Mouse (Mus musculus) stomach, postnatal 0 days (tissue): ENCODE measurements around the gene Gm20509. TPM values are rescaled to one million over a fixed set of nuclear protein-coding genes. Genes with fewer than 3 reads are reported as not detected.
A peak's percentile ranks its signal among the peaks of the same experiment; 100 is the strongest.

ENCODE experiments used
- ATAC-seq: fragments of 200-750 bp; cut with Nextera tagmentation; 2 replicates; pipeline ENCODE4 v1.8.0; 2017; ENCODE audit not compliant: low FRiP score, low TSS enrichment
- DNase-seq: peaks from one replicate; pipeline ENCODE4 v3.0.0-alpha.2; 2016; ENCODE audit warnings: low spot score
- H3K27ac ChIP-seq: fragments of 300-500 bp; sonication (generic); replicated peaks from 2 replicates; pipeline ENCODE4 v1.5.1; 2014; ENCODE audit warnings: mild to moderate bottlenecking, control low read depth
- H3K27me3 ChIP-seq: fragments of 300-500 bp; sonication (generic); 2 replicates; pipeline ENCODE4 v1.6.1; 2014; ENCODE audit warnings: low read length; ENCODE audit not compliant: control insufficient read depth, insufficient read depth
- H3K36me3 ChIP-seq: fragments of 300-500 bp; sonication (generic); 2 replicates; pipeline ENCODE4 v1.6.1; 2014; ENCODE audit warnings: low read length, mixed read lengths; ENCODE audit not compliant: control insufficient read depth, insufficient read depth
- H3K4me1 ChIP-seq: fragments of 300-500 bp; sonication (generic); replicated peaks from 2 replicates; pipeline ENCODE4 v1.6.1; 2014; ENCODE audit warnings: antibody characterized with exemption; ENCODE audit not compliant: control insufficient read depth, insufficient read depth
- H3K4me2 ChIP-seq: fragments of 300-500 bp; sonication (generic); replicated peaks from 2 replicates; pipeline ENCODE4 v1.6.1; 2014; ENCODE audit warnings: low read depth, mild to moderate bottlenecking, control low read depth, moderate library complexity
- H3K4me3 ChIP-seq: fragments of 300-500 bp; sonication (generic); 2 replicates; pipeline ENCODE4 v1.5.1; 2014; ENCODE audit warnings: low read depth, low read length, control low read depth
- H3K9ac ChIP-seq: fragments of 300-500 bp; sonication (generic); 2 replicates; pipeline ENCODE4 v1.6.1; 2014; ENCODE audit warnings: mild to moderate bottlenecking, low read length, control low read depth, mixed read lengths
- H3K9me3 ChIP-seq: fragments of 300-500 bp; sonication (generic); 2 replicates; pipeline ENCODE4 v1.6.1; 2016; ENCODE audit warnings: low read length; ENCODE audit not compliant: control insufficient read depth
- CTCF ChIP-seq: IDR thresholded peaks from 2 replicates; pipeline ENCODE4 v1.5.1; 2016; ENCODE audit warnings: antibody characterized with exemption, low read depth, mild to moderate bottlenecking, moderate library complexity
- EP300 ChIP-seq: optimal IDR thresholded peaks from 2 replicates; pipeline ENCODE3; 2016; ENCODE audit warnings: antibody characterized with exemption
- WGBS: fragments of 180-500 bp; shearing (Covaris S2); extraction: QIAGEN DNeasy Blood & Tissue Kit; methylation state at CpG from one replicate; pipeline ENCODE4 v1.1.7; 2014; 5-methylcytosine and 5-hydroxymethylcytosine counted together
- polyA plus RNA-seq: library from polyadenylated mRNA; unstranded; fragments of >200 nt; fragmentation: Nextera tagmentation; extraction: Ambion mirVana; gene quantifications from 2 replicates; pipeline ENCODE4 v1.2.1, GENCODE M21; 2015

The Gm20509 gene
- polyA plus RNA-seq, 1 experiment from 2014 or later: not detected

- Histone ChIP-seq H3K4me3 (no peak overlapping the region), H3K27me3 (no peaks in the 10 kb centered on the region), H3K9ac (no peak overlapping the region), H3K27ac (no peak overlapping the region), H3K4me2 (no peak overlapping the region), H3K9me3 (no peaks in the 10 kb centered on the region), H3K36me3 (no peaks in the 10 kb centered on the region), H3K4me1 (no peaks in the 10 kb centered on the region)
- ATAC-seq: no peak
- DNase-seq: no peak
- no peak for TF ChIP-seq EP300
- peak; percentile 50 for TF ChIP-seq CTCF
- WGBS: 60% methylated on average over 9 of the region's 9 CpGs
These were observed 52.1 kb downstream of the Gm20509 start for GRCm38 (mm10) chr9:73154347-73154746.

GRCm38 (mm10) chr9:73157968-73158367, 55.7 kb downstream of the Gm20509 start:
- no peaks in the 10 kb centered on the region for H3K36me3 ChIP-seq
- TF ChIP-seq EP300 (no peak), CTCF (no peak)
- H3K27ac ChIP-seq: no peak overlapping the region
- no peak for ATAC-seq
- H3K4me1 ChIP-seq: no peaks in the 10 kb centered on the region
- no peak overlapping the region for H3K9ac ChIP-seq
- H3K4me2 ChIP-seq: no peak overlapping the region
- no peak for DNase-seq
- WGBS: 87% methylated on average over 4 of the region's 4 CpGs
- no peak overlapping the region for H3K4me3 ChIP-seq
- no peaks in the 10 kb centered on the region for H3K9me3 ChIP-seq
- H3K27me3 ChIP-seq: no peaks in the 10 kb centered on the region

GRCm38 (mm10) chr9:73159265-73159664, 57.0 kb downstream of the Gm20509 start:
- 41% methylated on average over 1 of the region's 1 CpGs for WGBS
- no peaks in the 10 kb centered on the region for H3K36me3 ChIP-seq
- H3K27ac ChIP-seq: no peak overlapping the region
- DNase-seq (no peak), ATAC-seq (no peak)
- no peak overlapping the region for H3K4me2 ChIP-seq
- no peak overlapping the region for H3K4me3 ChIP-seq
- no peak for TF ChIP-seq EP300
- TF ChIP-seq CTCF: peak; percentile 74
- no peak overlapping the region for H3K9ac ChIP-seq
- no peaks in the 10 kb centered on the region for H3K9me3 ChIP-seq
- no peaks in the 10 kb centered on the region for H3K4me1 ChIP-seq
- no peaks in the 10 kb centered on the region for H3K27me3 ChIP-seq

GRCm38 (mm10) chr9:73162571-73163333, 60.5 kb downstream of the Gm20509 start:
- 19% methylated on average over 26 of the region's 26 CpGs for WGBS
- no peak for ATAC-seq
- Histone ChIP-seq H3K4me2 (peak overlapping the region; percentile 56), H3K27ac (no peak overlapping the region), H3K9me3 (no peaks in the 10 kb centered on the region), H3K4me3 (peak overlapping the region; percentile 26), H3K4me1 (no peaks in the 10 kb centered on the region), H3K27me3 (no peaks in the 10 kb centered on the region), H3K9ac (peak overlapping the region; percentile 38; the same call in 1 of the 2 replicates), H3K36me3 (no peaks in the 10 kb centered on the region)
- peak; percentile 91 for TF ChIP-seq CTCF
- no peak for TF ChIP-seq EP300
- DNase-seq: peak; percentile 77

GRCm38 (mm10) chr9:73165631-73166030, 63.4 kb downstream of the Gm20509 start:
- H3K27ac ChIP-seq: no peak overlapping the region
- DNase-seq: no peak
- TF ChIP-seq CTCF (no peak), EP300 (no peak)
- no peak overlapping the region for H3K9ac ChIP-seq
- no peaks in the 10 kb centered on the region for H3K27me3 ChIP-seq
- ATAC-seq: no peak
- H3K4me3 ChIP-seq: no peak overlapping the region
- H3K4me2 ChIP-seq: no peak overlapping the region
- 88% methylated on average over 4 of the region's 4 CpGs for WGBS
- no peaks in the 10 kb centered on the region for H3K36me3 ChIP-seq
- H3K9me3 ChIP-seq: no peaks in the 10 kb centered on the region
- H3K4me1 ChIP-seq: no peaks in the 10 kb centered on the region

Other genes starting within 250 kb of the Gm20509 start
- 1.1 and 1.4 TPM in 2 replicates for gene Pygo1, start 176.8 kb upstream of the Gm20509 start, polyA plus RNA-seq
- 0.28 and 0.51 TPM in 2 replicates for gene Dyx1c1, start 143.7 kb upstream of the Gm20509 start, polyA plus RNA-seq
- gene Gm44503, start 143.6 kb upstream of the Gm20509 start, polyA plus RNA-seq: not detected in 2 replicates
- gene Ccpg1os, start 117.1 kb upstream of the Gm20509 start, polyA plus RNA-seq: 10.6 and 12.0 TPM in 2 replicates
- 22.9 and 26.0 TPM in 2 replicates for gene Ccpg1, start 117.0 kb upstream of the Gm20509 start, polyA plus RNA-seq
- gene Pigb, start 62.1 kb upstream of the Gm20509 start, polyA plus RNA-seq: 7.7 and 8.7 TPM in 2 replicates
- gene Rab27a, start 57.6 kb upstream of the Gm20509 start, polyA plus RNA-seq: 22.5 and 22.7 TPM in 2 replicates
- gene Khdc3, start 634 bp upstream of the Gm20509 start, polyA plus RNA-seq: not detected in 2 replicates
- 55.6 and 56.3 TPM in 2 replicates for gene Rsl24d1, start 11.0 kb downstream of the Gm20509 start, polyA plus RNA-seq